Mouse (Mus musculus) splenic B cell, adult 2 months (primary cell): ENCODE data around the gene Dok3.

Experiments
- DNase-seq: peaks from one replicate; pipeline ENCODE4 v3.0.0-alpha.2; 2011; ENCODE audit warnings: low read depth, low spot score
- H3K27me3 ChIP-seq: 2 replicates; pipeline ENCODE4 v1.6.1; 2012; ENCODE audit warnings: mild to moderate bottlenecking, low read length, moderate library complexity, mixed read lengths; ENCODE audit not compliant: control insufficient read depth, poor library complexity, insufficient read depth, severe bottlenecking
- H3K36me3 ChIP-seq: 2 replicates; pipeline ENCODE4 v1.6.1; 2012; ENCODE audit warnings: mild to moderate bottlenecking, low read length, moderate library complexity, mixed read lengths; ENCODE audit not compliant: control insufficient read depth, poor library complexity, insufficient read depth, severe bottlenecking

Dok3 gene

DNA sequence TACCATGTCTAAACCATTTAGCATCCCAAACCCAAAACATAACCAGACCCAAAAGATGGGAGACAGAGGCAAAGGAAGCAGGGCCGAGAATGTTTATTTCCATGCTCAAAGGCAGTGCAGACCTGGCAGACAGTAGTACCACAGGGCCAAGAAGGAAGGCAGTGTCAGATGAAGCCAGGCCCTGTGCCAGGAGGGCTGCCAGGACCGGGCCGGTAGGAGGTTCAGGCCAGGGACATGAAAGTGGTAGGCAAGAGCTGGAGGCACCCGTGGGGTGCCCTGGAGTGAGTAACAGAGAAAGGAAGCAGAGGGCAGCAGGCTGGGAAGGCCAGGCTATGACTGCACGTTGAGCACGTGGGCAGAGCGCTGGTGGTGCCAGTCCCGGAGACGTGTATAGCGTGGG is 22.4 kb downstream of the Dok3 start:
- no peaks in the 10 kb centered on the region for H3K27me3 ChIP-seq
- no peak for DNase-seq
- H3K36me3 ChIP-seq: peaks cover 11% of the 10 kb centered on the region

DNA sequence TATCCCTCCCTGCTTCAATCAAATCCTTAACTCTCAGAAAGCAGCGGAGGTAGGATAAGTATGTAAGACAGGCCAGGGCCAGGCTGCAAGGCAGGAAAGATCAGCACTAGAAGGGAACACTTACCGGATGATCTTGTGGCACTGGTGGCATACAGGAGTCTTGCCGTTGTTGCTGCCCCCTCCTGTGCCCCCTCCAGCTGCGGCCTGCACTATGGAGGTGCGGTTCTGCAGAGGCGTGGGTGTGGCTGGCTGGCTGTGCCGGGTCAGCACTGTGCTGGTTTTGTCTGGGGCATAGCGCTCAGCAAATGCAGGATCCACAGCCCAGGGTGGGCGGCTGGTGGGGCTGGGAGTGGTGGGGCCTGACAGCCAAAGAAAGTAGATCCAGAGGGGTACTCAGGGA is 23.3 kb downstream of the Dok3 start:
- Histone ChIP-seq H3K27me3 (no peaks in the 10 kb centered on the region), H3K36me3 (peaks cover 11% of the 10 kb centered on the region)
- no peak for DNase-seq

DNA sequence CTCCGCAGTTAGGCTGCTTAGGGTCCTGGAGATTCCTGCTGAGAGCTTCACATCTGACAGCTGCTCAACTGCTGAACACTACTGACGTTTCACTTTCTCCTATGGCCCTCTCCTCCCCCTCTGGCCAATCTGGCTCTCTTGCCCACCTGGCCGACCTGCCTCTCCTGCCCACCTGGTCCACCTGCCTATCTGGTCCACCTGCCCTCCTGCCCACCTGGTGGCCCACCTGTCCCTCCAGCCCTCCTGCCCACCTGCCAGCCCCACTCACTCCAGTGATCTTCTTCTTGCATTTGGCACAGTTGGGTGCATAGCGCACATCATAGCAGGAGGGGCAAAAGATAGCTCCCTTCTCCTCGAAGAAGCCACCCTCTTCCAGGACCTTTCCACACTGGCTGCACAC is 24.7 kb downstream of the Dok3 start:
- no peak for DNase-seq
- no peaks in the 10 kb centered on the region for H3K27me3 ChIP-seq
- peaks cover 11% of the 10 kb centered on the region for H3K36me3 ChIP-seq

DNA sequence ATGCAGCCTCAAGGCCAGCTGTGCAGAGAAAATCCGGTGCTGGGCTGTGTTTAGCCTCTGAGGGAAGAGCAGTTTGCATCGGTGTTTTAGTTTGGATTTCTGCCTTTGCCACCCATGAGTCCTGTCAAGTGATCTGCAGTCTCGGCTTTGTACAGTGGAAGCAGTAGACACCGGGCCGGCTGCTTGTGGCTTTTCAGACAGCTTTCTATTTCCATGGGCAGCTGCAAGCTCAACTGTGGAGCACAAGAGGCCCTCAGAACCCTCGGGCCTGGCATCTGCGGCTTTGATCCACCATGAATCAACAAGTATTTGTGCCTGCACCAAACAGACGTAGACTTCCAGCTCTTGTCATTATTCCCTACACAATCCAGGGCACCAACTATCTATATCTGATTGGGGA is 26.7 kb downstream of the Dok3 start:
- peaks cover 11% of the 10 kb centered on the region for H3K36me3 ChIP-seq
- no peak for DNase-seq
- no peaks in the 10 kb centered on the region for H3K27me3 ChIP-seq

DNA sequence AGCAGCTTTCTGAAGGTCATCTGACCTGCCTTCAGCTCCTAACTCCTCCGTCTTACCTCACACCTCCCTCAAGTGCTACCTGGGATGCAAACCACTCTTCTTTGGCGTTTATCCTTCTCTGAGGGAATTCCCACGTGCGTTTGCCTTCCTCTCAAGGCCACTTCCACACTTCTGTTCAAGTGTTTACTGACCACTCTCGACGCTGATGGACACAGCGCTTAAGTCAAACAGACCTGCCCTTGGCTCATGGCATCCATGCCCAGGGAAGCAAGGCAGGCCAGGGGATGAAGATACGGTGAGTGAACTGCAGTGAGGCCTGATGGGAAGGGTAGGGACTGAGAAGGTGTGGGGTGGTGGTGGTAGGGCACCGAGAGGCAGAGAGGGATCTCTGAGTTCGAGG is 28.5 kb downstream of the Dok3 start:
- no peaks in the 10 kb centered on the region for H3K27me3 ChIP-seq
- DNase-seq: no peak
- H3K36me3 ChIP-seq: peaks cover 5% of the 10 kb centered on the region

DNA sequence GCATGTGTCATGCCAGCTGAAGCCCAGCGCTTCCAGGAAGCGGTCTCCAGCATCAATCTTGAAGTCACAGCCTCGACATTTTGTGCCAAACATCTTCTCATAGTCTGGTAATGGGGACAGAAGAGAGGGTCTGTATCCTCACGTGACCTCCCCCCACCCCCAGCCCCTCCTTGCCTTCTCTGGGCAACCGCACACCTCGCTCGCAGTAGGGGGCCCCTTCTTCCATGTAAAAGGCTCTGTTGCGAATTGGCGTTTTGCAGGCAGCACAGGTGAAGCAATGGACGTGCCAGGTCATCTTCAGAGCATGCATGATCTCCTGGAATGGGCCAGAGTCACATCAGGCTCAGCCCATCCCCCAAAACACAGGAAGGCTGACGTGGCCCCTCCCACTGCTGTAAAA is 30.2 kb downstream of the Dok3 start:
- H3K27me3 ChIP-seq: no peaks in the 10 kb centered on the region
- DNase-seq: no peak
- no peaks in the 10 kb centered on the region; the same call in 1 of the 2 replicates for H3K36me3 ChIP-seq

DNA sequence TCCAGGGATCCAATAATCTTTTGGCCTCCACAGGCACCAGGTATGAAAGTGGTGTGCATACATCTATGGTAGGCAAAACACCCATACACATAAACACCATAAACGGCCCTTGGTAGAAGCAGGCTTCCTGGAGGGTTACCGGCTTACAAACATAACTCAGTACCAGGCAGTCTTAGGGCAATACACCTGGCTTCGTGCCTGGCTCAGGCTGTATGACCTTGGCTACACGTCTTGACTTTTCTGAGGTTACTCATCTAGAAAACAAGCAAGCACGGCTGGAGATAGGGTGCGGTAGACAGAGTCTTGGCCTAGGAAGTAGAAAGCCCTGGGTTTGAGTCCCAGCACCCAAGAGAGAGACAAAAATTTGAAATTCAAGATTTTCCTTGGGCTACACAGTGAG is 32.4 kb downstream of the Dok3 start:
- Histone ChIP-seq H3K27me3 (no peaks in the 10 kb centered on the region; the same call in 1 of the 2 replicates), H3K36me3 (no peaks in the 10 kb centered on the region; the same call in 1 of the 2 replicates)
- DNase-seq: no peak

DNA sequence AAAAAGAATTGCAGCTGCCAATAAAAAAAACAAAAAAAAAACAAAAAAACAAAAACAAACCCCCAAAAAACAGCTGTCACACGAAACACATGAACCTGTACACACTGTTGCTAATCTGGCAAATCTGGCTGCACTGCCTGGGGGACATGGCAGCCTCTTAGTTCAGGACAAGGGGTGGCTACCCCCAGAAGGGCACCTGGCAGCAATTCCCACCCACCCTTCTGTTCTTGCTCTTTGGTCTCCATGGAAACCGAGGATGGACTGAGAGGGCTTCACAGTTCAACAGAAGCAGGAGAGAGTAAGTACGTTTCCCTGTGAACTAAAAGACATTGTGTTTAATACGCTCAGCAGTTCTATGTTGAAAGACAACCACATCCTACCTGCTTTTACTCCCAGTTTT is 33.4 kb downstream of the Dok3 start:
- H3K36me3 ChIP-seq: no peaks in the 10 kb centered on the region; the same call in 1 of the 2 replicates
- DNase-seq: no peak
- H3K27me3 ChIP-seq: no peaks in the 10 kb centered on the region; the same call in 1 of the 2 replicates

DNA sequence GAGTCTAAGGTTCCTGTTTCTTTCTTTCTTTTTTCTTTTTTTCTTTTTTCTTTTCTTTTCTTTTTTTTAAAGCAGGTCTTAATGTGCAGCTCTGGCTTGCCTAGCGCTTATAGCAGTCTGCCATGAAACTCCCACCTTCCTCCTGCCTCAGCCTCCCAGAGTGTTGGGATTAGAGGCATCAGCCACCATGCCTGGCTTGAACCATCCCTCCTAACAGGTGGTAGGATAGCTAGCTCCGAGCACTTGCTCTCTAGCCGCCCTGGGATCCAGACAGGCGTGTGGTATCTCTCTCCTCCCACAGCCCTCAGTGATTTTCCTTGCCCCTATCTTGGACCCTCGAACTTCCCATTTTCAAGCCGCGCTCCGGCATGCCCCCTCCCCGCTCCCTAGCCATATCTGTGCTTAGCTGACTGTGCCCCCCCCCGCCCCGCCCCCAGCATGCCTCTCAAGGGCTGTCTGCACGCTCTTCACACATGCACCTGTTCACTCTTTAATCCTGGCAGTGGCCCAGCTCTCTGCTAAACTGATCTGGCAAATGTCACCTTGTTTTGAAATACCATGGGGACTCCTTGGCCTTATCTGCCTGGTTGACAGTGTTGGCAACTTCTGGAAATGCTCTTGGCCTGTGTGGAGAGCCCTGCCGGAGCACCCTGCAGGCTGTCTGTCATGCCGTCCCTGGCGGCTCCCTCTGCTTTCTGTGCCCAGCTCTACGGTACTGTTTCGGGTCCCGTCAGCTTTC is 34.0 kb downstream of the Dok3 start:
- no peaks in the 10 kb centered on the region; the same call in 1 of the 2 replicates for H3K27me3 ChIP-seq
- DNase-seq: no peak
- no peaks in the 10 kb centered on the region; the same call in 1 of the 2 replicates for H3K36me3 ChIP-seq

DNA sequence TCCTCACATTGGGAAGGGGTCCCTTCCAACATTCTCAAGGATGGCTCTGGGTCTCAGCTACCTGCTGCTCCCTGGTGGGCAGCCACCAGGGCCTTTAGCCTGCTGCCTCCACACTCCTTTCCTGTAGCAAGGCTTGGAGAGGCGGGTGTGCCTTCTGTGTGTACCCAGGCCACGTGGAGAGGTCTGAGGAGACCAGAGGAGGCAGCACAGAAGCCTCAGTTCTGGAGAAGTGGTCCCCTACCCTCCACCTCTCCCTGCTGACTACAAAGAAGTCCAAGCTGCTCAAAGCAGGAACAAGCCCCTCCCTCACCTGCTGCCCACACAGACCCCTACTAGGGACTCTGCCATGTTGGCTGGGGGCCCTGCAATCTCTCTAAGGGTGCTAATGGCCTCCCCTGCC is 34.8 kb downstream of the Dok3 start:
- no peaks in the 10 kb centered on the region; the same call in 1 of the 2 replicates for H3K36me3 ChIP-seq
- DNase-seq: no peak
- H3K27me3 ChIP-seq: no peaks in the 10 kb centered on the region; the same call in 1 of the 2 replicates

DNA sequence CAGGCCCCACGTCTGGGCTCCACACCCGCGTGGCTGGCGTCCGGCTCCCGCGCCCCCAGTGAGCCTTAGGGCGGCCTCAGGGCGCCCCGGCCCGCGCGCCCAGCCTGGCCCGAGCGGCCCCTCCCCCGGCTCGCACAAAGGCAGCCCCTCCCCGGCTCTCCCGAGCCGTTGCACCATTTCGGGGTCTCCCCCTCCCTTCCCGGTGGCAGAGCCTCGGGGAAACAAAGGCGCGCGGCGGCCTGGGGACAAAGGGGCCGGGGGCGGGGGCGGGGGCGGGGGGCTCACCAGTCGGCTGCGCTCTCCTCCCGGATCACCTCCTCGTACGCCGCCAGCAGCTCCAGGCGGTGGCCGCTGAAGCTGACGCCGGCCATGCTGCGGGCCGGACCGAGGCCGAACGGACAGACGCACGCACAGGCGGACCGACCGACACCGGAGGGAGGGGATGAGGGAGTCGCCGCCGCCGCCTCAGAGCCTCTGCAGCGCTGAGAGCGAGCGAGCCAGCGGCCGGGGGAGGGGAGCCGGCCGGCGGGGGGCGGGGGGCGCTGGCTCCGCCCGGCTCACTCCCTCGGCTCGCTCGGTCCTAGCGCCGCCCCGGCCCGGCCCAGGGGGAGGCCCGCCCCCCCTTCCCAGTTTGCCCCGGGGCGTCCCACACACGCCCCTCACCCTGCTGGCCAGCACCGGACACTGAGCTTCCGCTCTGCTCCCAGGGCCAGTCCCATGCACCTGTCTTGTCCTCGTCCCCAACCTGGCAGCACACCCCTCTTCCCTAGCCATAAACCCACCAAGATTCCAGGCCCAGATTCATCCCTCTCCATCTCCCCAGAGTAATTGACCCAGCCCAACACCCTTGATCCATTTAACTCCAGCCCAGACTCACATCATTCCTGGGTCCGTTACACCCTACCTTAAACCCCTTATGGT is 41.3 kb downstream of the Dok3 start, which contains the start of gene Dbn1:
Dbn1 (minus strand) TSS at position 534 of the 921 bp plus-strand sequence.
- no peaks in the 10 kb centered on the region; the same call in 1 of the 2 replicates for H3K27me3 ChIP-seq
- DNase-seq: no peak
- H3K36me3 ChIP-seq: no peaks in the 10 kb centered on the region

DNA sequence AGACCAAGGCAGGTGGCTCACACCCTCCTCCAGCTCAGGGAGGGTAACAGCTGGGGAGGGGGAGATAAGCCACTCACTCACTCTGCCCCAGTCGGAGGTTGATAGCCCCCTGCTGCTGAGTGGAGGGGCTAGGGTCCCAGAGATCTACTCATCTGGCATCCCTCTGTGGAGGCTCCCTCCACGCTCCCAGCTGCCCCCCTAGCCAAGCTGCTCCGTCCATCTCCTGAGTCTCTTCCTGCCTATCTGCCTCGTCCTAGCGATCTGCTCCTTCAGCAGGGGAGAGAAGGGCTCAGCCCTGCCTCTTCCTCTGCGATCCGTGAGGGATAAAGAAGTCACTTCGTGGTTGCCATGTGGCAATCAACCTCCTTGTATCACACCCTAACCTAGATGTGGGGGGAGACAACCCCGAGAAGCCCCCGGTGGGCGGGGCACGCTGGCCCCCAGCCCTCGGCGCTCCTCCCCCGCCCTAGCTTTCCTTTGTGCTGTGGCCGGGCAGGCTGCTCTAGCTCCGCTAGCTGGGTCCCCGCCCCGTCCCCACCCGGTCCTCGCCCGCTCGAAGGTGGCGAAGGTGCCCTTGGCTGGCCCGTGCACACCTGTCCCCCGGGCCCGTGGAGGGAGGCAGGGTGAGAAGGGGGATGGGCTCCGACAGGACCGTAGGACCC is 42.0 kb downstream of the Dok3 start:
- Histone ChIP-seq H3K27me3 (no peaks in the 10 kb centered on the region; the same call in 1 of the 2 replicates), H3K36me3 (no peaks in the 10 kb centered on the region)
- DNase-seq: no peak

DNA sequence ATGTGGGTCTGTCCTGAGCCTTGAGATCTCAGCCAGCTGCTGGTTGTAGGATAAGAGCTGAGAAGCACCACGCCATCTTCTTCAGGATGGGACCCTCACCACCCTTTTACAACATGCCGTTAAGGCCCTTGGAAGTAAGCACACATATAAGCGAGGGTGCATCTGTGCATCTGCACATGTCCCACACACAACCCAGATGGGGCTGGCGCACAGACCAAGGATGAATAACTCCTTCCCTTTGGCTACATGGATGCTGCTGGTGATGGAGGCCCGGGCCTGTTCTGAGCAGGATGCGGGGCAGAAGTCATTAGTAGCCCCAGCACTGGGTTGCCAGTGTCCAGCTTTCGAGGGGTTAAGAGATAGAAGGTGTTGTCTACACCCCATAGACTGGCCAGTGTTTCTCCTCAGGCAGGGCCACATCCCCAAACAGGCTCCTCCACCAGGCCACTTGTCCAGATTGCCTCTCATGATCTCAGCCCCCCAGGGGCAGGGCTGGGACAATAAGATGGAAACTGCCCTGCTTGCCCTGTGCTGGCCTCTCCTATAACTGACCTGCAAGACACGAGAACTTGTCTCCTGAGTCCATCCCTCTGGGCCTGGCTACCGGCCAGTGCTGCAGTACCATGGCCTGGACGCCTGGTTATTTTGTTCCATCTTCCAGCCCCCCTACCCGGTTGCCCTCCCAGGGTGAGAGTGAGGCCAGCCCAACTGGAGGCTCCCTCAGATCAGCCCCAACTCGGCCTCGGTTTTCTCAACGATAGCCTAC is 42.9 kb downstream of the Dok3 start:
- DNase-seq: no peak
- no peaks in the 10 kb centered on the region; the same call in 1 of the 2 replicates for H3K27me3 ChIP-seq
- no peaks in the 10 kb centered on the region for H3K36me3 ChIP-seq

DNA sequence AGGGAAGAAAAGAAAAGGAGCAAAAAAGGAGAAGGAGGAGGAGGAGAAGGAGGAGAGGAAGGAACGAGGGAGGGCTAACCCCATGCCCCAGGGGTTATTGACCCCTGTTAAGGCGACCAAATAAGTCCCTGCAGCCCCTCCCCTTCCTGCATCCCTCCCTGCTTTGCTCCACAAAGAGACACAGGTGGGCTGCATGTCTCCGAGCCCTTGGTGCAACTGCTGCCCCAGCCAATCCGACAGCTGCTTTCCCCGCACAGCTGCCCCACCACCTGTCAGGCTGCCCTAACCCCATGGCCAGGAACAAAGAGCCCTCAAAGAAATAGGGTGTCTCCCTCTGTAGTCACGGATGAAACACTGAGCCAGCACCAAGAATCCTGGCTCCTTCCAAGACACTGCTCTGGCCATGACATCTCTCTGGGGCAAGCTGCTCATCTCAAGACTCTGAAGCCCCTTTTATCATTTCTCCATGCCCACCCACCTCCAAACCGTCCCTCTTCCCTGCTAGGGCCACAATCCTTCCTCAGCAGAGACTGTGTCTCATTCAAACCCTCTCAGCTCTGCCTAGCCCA is 44.5 kb downstream of the Dok3 start:
- DNase-seq: no peak
- Histone ChIP-seq H3K27me3 (no peaks in the 10 kb centered on the region; the same call in 1 of the 2 replicates), H3K36me3 (no peaks in the 10 kb centered on the region)
